Mouse (Mus musculus): ENCODE measurements at regions not wholly inside any gene's neighbourhood (a gene's known extent, or its start where the extent isn't known, plus 50 kb on each side); places are given as distances from the start of the nearest gene placed in this dataset. TPM values are rescaled to one million over a fixed set of nuclear protein-coding genes. Genes with fewer than 3 reads are reported as not detected.

DNA sequence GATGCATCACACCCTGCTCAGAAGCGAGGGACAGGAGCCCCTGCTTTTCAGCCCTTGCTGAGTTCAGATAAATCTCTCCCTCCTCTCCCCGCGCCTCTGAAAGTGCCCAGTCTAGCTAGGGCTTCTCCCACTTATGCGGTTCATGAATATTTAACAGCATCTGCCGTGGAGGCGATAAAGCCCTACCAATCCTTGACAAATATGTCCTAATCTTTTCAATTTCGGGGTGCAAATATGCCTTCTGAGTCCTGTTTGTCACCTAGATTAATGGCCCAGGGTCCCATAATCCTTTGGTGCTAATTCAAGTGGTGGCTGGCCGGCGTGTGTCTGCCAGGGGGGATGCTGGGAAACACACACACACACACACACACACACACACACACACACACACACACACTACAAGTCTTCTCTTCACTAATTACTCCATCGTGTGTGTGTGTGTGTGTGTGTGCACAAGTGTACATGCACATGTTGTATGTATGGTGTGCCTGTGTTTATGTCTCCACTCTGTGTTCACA lies 65.5 kb upstream of the Lhx5 start:
- Histone ChIP-seq H3K4me2 (peak overlapping the region; percentile 18; the same call in 1 of the 2 replicates), H3K9ac (no peak overlapping the region), H3K9me3 (no peaks in the 10 kb centered on the region), H3K4me3 (no peak overlapping the region), H3K27ac (replicated peaks) (peak overlapping the region; percentile 84), H3K36me3 (no peaks in the 10 kb centered on the region), H3K27me3 (peaks cover 8% of the 10 kb centered on the region), H3K4me1 (replicated peaks) (peaks cover 24% of the 10 kb centered on the region)
- WGBS, result 15% methylated on average over 10 of the region's 10 CpGs
- ATAC-seq (ENCODE audit: low read depth), result peak; percentile 83

DNA sequence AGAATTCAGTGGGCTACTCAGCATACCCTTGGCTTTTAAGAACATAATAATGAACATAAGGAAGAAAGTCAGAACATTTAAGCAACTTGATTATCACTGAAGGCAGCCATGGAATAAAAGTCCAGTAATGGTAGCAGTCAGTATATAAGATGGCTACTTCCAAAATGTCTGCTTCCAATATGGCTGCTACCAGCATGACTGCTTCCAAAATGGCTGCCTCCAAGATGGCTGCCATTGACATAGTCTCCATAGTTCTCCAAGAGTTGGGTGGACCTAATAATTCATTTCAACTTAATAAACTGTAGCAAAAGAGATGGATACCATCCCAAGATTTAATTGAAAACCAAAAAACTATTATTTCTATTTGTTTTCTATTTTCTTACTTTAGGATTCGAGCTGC lies 62.7 kb upstream of the Lhx5 start:
- 93% methylated on average over 1 of the region's 1 CpGs for WGBS
- H3K27me3 ChIP-seq, result peaks cover 9% of the 10 kb centered on the region
- H3K4me2 ChIP-seq, result no peak overlapping the region
- H3K27ac ChIP-seq (replicated peaks), result no peak overlapping the region
- ATAC-seq (ENCODE audit: low read depth), result no peak
- H3K4me3 ChIP-seq, result no peak overlapping the region
- H3K4me1 ChIP-seq (replicated peaks), result peaks cover 28% of the 10 kb centered on the region
- no peaks in the 10 kb centered on the region for H3K9me3 ChIP-seq
- H3K9ac ChIP-seq, result no peak overlapping the region
- no peaks in the 10 kb centered on the region for H3K36me3 ChIP-seq

DNA sequence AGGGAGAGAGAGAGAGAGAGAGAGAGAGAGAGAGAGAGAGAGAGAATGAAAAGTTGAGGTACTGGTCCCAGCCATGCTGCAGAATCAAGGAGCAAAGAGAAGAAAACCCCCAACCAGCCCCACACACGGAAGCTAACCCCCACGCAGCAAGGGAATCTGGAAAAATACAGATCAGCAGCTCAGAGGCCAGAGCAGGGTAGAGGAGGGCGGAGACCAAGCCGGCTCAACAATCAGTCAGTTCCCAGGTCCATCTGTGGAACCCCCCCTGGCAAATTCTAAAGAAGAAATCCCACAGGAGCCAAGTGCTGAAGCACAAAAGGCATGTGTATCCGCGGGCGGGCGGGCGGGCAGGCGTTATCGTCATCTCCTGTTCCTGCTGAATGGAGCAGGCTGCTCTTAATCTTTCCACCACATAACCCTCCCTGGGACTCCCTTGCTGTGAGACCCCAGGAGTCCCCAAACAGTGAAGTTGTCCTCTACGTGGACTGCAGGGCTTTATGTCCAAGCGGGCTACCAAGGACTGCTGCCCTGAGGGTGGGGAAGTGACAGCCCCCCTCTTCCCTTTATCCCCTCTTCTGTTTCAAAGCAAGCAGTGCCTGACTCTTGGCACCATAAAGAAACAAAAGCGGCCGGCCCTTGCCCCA lies 60.2 kb upstream of the Lhx5 start:
- H3K9me3 ChIP-seq, result no peaks in the 10 kb centered on the region
- H3K4me2 ChIP-seq, result peak overlapping the region; percentile 24; the same call in 1 of the 2 replicates
- no peaks in the 10 kb centered on the region for H3K36me3 ChIP-seq
- no peak overlapping the region for H3K27ac ChIP-seq (replicated peaks)
- peak overlapping the region; percentile 38; the same call in 1 of the 2 replicates for H3K9ac ChIP-seq
- peaks cover 19% of the 10 kb centered on the region for H3K27me3 ChIP-seq
- ATAC-seq (ENCODE audit: low read depth), result peak; percentile 53; the same call in 1 of the 2 replicates
- no peak overlapping the region for H3K4me3 ChIP-seq
- 2% methylated on average over 15 of the region's 15 CpGs for WGBS
- peaks cover 16% of the 10 kb centered on the region for H3K4me1 ChIP-seq (replicated peaks)

DNA sequence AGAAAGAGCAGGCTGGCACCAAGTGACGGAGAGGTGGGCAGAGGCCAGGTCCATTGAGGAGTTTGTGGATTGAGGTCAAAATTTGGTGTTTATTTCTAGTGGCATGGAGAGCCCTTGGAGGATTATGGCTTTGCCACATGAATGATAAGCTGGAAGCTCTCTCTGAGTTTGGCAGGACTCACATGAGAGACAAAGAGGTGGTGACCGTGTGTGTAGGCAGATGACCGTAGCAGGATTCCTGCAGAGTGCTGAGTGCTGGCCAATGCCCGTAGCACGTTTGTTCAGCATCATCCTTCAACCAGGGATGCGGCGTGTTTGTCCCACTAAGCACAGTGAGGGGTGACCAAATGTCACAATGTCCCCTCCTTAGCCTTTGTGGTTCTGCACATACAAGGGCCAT lies 58.1 kb upstream of the Lhx5 start:
- WGBS, result 81% methylated on average over 7 of the region's 7 CpGs
- no peak overlapping the region for H3K9ac ChIP-seq
- H3K4me2 ChIP-seq, result no peak overlapping the region
- no peak overlapping the region for H3K4me3 ChIP-seq
- peaks cover 19% of the 10 kb centered on the region for H3K27me3 ChIP-seq
- H3K27ac ChIP-seq (replicated peaks), result no peak overlapping the region
- no peaks in the 10 kb centered on the region for H3K36me3 ChIP-seq
- no peaks in the 10 kb centered on the region for H3K9me3 ChIP-seq
- peaks cover 11% of the 10 kb centered on the region for H3K4me1 ChIP-seq (replicated peaks)
- ATAC-seq (ENCODE audit: low read depth), result no peak

Small RNA genes in the stretch of these regions (microRNA-seq; reads per million reads assigned to microRNA genes)
- not detected for gene Gm26474
